Mouse (Mus musculus) B cell, adult 2 months (primary cell): ENCODE data around the gene Gse1.

Source experiments
- DNase-seq, 2 experiments: peaks; one replicate each; pipeline ENCODE4 v3.0.0; 2022

Gene Gse1

DNA sequence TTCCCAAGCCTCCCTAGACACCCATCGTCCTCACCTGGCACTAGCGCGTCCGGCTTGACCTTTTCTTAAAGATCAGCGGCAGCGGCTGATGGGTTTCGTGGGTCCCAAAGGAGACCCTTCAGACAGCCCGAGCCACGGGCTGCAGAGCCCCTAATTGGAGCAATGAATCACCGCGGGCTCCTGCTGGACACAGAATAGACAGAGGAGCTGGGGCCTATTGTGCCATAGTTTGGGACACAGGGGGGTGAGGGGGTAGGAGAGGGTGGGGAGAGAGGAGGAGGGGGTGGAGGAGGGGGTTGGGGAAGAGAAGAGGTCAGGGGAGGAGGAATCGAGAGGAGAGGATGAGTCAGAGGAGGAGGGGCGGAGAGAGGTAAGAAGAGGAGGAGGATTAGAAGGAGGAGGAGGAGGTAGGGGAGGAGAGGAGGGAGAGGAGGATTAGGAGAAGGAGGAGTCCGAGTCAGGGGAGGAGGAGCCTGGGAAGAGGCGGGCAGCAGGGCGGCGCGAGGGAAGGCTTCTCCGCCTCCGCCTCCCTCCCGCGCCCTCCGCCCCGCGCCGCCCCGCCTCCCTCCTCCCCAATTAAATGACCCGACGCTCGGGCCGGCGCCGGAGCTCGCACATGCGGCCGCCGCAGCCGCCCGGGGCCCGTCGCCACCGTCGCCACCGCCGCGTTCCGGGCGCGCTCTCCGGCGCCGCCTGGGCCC lies at the start of gene Gse1:
Gene Gse1 (plus strand): TSS at position 566 of the 701 bp plus-strand sequence.
- DNase-seq: no peak

DNA sequence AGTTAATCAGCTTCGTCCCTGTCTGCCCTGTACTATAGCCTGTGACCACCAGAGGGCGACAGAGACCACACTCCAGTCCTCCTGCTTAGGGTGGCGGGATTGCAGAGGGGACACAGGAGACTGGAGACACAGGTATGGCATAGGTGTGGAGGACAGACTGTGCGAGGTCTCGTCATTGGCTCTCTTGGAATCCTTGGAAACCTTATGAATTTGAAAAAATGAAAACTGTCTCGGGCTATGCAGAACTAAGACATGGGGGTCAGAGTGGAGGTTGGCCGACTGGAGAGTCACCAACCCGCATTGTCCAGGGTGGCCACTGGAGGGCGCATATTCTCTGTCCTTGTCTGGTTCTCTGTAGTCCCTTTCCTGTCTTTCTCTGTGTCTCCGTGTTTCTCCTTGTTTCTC lies 49.2 kb upstream of the Gse1 start:
- DNase-seq: peak; percentile 88 to 89

DNA sequence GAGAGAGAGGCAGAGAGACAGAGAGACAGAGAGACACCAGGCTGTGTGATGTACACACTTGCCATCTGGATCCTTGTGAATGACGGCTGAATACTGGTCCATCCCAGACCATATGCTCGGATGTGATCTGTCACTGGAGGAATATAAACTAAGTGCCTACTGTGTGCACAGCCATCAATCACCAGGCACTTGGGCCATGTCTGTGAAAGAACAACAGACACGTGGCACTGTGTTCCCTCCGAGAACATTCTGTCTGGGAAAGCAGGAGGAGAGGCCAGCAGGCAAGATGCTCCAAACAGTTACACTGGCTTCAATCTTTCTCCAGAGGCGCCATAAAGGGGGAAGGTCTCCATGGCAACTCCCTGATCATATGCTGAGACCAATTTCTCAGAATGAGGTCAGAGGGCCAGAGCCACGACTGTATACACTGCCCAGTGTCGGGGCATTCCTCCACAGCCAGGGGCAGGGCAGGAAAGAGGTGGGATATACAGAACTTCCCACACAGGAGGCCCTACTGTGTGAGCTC lies 47.7 kb upstream of the Gse1 start:
- no peak for DNase-seq

DNA sequence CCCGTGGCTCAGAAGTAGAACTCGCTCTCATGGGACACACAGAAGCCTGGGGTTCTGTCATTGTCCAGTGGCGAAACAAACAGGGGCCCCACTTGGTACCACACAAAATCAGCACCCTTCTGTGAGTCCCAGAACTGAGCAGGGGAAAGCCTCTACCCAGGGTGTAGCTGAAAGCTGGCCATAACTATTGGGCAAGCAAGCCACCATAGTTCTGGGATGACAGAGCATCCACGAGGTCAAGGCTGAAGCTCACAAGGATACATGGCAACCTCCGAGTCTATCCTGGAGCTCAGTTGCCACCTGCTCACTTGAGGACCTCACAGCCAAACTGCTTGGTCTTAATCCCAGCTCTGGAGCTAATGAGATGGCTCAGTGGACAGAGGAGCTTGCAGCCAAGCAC lies 47.0 kb upstream of the Gse1 start:
- no peak for DNase-seq

DNA sequence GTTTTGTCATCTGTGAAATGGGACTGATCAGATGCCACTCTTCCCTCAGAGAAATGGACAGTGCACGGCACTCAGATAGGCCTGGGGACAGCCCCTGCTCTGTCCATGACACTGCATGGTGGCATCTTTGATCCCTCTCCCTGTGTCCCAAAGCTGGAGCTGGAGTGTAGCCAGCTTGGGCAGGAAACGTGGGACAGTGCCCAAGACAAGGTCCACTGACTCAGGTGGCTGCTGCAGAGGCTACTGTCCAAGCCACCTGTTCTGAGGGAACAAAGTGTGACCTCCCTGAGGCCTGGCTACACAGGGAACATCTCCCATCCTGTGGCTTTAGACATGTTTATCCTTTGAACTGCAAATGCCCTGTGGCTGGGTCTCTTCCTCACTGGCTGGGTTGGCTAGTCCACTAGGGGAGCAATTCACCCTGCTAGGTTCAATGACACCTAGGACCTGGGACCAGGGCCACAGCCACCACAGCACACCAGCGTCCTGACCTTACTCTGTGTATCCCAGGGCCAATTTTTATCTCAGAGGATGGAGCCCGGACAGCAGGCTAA lies 46.3 kb upstream of the Gse1 start:
- DNase-seq: no peak

DNA sequence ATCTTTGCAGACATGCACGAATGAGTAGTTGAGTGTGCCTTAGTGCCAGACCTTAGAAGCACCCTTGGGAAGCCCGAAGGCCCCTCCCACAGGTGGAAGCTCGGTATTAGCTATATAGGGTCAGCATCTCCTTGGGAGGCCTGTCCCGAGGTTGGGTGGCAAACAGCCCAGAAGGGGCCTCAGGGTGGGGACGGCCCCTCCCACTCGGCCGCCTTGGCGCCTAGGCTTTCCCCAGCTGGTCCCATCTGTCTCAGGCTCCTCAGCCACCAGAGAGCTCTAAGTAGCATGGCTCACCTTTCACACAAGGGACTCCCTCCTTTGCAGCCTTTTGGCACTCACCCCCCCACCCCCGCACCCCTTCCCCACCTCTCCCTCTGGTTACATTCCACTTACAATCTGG lies 43.9 kb upstream of the Gse1 start:
- no peak for DNase-seq

DNA sequence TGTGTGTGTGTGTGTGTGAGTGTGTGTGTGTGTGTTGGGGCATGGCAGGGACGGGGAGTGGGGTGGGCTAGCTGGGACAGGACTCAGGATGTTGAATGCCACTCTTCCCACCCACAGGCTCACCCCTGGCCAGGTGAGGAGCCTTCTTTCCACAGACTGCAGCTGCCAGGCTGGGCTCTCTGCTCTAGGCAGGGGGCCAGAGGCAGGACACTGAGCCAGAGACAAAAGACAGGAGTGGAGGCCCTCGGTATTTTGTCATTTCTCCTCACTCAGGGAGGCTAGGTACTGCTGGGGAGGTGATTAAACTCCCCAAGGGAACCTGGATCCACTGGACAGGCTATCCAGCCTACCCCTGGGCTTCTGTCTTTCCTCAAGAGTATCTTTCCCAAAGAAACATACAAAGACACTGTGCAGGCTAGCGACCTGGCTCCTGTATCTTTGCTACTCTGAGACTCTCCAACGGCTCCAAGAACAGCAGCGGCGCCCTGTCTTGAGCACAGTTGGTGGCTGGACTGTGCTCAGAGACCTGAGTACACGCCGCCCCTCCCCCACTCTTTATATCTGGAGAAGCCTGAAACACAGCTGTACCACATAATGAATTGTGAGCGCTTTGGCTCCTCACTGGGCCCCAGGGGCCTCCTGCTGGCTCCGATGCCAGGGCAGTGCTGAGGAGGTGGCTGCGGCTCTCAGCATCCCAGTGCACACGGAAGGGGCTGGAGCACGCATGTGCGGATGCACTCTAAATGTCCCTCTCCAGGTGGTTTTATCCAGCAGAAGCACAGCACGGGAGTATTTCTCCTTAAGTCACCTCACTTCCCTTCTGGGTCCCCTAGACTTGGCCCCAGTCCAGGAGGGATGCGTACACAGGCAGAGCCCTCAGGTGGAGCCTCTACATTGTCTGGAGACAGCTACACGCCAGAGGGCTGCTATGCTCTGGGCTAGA lies 43.1 kb upstream of the Gse1 start:
- DNase-seq: no peak

DNA sequence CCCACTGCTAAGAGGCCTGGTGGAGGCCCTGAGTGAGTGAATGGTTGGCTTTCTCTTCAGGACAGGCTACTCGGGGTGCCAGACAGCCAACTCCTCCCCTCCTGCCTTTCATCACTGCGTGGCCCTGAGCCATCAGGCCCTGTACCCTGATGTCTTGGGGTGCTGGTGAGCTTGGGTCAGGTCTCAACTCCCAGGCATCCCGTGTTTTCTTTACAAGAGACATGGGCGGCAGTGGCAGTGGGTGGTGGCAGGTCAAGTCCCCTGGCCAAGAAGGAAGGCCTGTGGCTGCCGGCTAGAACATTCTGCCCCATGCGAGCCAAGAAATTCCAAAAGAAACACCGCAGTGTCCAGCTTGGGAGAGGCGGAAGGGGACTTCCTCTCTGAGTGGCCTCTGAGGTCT lies 41.8 kb upstream of the Gse1 start:
- no peak for DNase-seq

DNA sequence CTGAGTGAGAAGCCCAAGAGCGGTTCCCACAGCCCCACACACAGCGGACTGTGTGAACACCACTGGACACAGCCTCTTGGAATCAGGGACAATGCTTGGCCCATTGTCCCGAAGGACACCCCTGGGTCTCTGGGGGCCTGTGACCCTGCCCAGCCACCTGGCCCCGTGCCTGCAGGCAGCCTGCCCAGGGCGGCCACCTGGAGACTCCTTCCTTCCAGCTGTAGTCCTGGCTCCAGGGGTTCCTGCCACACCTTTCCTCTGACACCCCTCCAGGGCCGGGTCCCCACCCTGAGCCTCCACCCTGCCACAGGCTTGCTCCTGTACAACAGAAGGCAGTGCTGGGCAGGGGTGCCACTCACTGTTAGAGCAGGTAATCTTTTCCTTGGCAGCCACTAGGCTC lies 39.7 kb upstream of the Gse1 start:
- no peak for DNase-seq

DNA sequence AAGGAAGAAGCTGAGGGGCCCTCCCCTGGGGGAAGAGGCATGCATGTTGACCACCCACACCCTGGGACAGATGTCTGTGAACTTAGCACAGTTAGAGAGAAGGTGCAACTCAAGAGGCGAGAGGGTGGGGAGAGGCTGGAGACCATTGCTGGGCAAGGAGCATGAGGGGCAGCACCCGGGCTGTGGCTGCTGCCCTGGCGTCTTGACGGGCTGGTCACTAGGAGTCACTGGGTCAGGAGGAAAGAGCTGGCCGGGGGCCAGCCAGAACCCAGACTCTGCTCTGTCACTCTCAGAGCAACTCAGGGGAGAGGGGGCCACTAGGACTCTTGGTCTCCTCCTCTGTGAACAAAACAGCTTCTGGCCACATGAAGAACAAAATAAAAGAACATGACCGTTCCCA lies 38.8 kb upstream of the Gse1 start:
- no peak for DNase-seq

DNA sequence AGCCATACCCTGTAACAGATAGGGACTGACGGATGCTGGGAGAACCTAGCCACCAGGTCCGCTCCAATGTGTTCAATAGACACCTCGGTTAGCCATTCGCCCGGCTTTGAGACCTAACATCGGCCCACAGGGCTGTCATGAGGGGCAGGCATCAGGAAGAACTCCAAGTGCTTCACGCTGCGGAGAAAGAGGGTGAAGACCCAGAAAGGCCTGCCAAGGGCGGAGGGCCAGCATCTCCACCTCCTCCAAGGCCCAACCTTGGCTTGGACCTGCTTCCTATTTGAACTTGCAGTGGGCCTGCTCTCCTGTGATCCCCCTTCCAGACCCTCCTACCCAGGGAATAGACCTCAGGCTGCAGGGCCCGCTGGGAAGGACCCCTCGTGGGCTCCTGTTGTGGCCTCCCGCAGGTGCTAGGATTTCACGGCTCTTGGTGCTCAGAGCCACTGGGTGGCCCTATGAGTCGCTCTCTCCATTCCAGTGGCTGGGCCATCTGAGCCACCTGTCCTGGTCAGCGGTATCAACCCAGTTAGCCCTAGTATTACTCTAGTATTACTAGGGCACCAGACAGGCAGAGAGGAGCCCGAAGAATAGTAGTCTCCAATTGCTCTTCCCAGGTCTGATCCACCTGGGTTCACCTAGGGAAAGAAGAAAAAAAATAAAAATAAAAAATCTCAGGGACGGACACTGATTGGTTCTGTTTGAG lies 38.0 kb upstream of the Gse1 start:
- DNase-seq: no peak

DNA sequence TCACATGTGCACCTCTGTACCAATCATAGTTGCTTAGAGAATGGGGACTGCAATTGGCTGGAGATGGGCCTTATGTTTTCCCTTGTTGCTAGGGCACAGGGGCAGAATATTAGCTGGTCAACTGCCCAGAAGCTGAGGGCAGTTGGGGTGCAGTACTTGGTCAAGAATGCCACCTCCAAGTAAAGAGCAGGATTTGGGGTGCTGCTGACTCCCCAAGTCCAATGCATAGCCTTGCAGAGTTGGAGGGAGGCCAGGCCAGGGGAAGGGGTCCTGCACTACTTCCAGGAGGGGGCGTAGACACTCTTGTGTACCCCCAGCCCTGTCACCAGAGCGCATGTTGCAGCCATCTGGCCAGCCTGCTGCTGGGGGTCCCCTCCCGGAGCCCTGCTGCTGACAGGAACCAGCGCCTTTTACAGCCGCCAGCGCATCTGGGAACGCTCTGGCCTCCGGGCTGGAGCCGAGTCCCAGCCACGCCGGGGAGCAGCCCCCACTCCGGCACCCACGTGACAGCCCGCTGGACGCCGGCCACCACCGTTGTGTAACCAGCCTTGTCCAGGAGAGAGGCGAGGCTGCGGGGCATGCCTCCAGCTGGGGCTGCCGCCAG lies 37.3 kb upstream of the Gse1 start:
- DNase-seq: no peak

DNA sequence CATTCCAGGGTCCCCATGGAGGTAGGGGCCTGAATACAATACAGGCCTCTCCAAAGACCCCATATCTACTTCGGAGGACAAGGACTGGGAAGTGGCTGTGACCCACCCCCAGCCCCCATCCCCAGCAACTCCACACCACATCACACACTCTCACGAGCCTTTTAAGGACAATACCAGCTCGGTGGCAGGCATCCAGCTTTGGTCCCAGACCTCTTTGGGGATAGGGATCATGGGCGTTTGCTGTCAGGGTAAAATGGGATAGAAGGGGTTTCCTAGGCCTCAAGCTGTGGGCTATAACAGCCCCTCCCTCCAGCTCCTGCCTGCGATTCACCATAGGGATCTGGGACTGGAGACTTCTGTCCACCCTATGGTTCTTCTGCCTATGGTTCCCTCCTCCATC lies 36.6 kb upstream of the Gse1 start:
- no peak for DNase-seq

DNA sequence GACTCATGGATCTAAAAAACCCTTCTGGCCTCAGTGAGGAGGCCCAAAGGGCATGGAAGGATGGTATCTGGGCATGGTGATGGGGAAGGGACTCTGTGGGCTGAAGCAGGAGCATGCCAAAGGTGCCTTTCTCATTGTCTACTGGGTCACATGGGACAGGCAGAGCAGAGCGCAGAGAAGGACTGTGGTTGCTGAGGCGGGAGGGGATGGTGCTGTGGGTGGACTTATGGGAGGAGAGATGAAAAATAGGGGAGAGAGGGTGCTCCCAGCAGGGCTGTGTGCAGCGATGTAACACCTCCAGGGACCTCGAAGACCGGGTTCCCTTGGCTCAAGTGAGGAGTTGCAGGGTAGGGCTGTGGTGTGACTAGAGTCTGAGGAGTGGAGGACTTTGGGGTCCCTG lies 36.1 kb upstream of the Gse1 start:
- DNase-seq: no peak

DNA sequence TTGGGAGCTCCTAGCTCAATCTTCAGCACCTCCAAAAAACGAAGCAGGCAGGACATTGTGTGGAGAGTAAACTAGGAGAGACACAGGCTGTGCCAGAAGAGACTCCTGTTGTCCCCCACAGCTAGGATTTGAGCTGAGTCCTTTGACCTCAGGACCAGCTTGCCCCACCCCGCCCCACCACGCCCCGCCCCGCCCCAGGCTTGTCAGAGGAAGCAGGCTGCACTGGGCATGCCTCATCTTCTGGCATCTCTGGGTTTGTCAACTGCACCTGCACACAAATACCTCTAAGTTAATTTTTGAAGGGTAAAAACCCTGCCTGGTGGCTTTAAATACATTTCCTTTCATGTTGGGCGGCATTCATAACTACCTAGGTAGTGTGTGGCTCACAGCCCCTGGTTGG lies 26.9 kb upstream of the Gse1 start:
- DNase-seq: no peak

DNA sequence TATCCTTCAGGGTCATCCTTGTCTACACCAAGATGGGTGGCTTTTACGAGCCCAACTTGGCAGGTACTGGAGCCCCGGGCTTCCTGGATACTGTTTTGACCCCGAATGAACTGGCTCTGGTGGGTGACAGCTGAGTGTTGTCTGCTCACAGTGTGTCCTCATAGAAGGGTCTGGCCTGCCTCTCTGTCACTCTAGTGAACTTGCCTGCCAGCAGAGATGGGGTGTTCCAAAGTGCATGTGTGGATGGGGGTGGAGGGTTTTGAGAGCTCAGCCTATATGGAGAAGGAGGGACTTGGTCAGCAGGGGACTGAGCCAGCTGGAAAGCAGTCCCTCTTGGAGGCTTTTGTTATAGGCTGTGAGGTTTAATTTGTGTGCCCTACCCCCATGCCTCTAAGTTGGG lies 25.7 kb upstream of the Gse1 start:
- DNase-seq: no peak

DNA sequence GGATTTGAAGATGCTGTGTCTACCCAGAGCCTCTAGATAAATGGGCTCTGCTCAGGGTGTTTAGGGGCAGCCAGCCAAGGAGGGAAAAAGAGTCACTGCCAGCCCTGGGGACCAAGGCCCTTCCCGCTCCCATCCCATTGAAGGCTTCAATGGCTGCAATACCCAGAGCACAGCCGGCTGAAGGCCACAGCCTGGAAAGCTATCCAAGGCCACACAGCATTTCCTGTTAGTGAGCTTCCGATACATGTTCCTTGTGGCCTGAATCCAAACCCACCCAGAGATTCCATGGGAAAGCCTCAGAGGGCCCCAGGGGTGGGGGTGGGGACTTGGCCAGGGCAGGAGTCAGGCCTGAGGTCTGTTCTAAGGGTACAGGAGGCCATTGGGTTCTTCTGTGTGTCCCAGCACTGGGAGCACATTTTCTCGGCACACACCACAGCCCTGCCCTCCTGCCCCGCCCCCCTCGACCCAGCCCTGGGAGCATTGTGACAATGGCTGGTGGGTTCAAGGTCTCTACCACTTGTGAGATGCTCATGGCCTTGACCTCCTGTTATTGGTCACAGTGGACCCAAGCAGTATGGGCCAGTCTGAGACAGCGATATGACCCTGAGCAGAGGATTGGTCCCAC lies 23.4 kb upstream of the Gse1 start:
- no peak for DNase-seq

DNA sequence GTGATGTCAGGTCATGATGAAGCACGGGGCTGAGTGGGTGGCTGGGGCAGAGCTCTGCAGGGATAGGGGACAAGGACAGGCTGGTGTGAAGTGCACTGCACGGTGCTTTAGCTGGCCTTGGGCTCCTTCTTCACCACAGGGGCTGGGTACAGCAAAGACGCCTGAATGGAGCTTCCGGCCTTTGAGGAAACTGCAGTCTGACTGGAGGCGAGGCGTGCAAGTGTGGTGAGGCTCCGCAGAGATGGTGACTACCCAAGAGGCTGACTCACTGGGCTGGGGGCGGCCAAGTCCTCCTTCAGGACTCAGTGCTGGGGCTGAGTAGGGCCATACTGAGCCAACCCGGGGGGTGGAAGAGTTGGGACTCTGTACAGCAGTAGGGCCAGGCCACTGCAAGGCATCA lies 22.3 kb upstream of the Gse1 start:
- DNase-seq: no peak

DNA sequence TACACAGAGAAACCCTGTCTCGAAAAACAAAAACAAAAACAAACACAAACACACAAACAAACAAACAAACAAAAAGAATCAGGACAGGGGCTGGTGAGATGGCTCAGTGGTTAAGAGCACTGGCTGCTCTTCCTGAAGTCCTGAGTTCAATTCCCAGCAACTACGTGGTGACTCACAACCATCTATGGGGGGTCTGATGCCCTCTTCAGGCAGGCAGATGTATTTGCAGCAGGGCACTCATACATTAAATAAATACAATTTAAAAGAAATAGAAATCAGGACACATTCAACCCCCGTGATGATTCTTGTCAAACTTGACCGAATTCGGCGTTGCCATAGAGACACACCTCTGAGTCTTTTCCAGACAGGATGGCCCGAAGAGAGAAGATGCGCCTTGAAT lies 20.9 kb upstream of the Gse1 start:
- no peak for DNase-seq

DNA sequence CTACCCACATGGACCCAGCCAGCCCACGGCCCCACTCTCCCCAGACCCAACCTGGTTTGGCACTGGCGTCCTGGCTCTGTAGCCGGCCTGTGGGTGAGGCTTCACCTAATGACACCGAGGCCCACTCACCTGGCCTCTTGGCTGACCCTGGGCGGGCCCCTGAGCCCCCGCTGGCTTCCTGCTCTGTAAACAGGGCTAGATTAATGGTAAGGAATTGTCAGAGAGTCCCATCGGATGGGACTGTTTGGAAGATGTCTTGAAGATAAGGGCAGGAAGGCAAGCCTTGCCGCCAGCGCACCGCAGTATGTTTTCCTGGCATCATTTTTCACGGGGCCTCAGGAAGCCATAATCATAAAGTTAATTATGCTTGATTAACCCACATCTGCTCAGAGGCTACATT lies 20.1 kb upstream of the Gse1 start:
- no peak for DNase-seq

DNA sequence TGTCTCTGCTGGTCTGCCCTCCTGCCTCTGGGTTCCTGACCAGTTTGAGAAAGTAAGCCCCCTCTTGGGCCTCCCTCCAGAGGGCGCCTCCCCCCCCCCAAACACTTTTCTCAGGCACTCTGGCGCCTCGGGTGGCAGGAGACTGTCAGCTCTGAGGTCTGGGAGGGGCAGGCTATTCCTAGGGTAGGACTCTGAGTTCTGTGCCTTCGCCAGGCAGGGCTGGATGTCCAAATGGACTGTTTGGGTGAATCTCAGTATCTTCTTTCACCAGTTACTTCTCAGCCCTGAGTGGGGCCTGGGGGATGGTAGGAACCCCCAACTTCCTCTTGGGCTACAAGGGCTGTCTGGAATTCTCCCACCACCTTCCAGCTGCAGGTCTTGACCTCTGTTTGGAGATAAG lies 16.9 kb upstream of the Gse1 start:
- DNase-seq: no peak

DNA sequence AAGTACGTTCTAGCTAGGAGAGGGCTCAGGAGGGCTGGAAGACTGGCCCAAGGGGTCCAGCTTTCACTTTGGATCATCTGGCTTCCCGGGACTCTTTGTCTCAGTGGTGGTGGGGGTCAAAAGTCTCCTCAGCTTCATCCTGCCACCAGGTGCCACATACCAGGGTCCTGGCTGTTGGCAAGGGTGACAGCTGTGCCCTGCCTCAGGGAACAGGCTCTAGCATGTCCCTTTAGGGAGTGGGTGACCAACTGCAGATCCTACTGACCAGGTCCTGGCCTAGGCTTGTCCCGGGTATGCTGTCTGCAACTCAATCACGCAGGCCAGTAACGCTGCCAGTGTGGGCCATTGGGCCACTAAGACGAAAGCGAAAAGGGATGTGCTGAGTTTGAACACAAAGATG lies 15.7 kb upstream of the Gse1 start:
- DNase-seq: no peak
